Mouse (Mus musculus) spleen, adult 2 months (tissue): ENCODE data around the gene Jag1.

ENCODE experiments used
- CTCF ChIP-seq: fragments of 200-500 bp; IDR thresholded peaks from 2 replicates; pipeline ENCODE4 v1.5.1; 2011; ENCODE audit warnings: mild to moderate bottlenecking, inconsistent platforms; ENCODE audit not compliant: insufficient read depth, insufficient read length, insufficient replicate concordance; ENCODE audit errors: extremely low read depth
- POLR2A ChIP-seq: fragments of 200-500 bp; IDR thresholded peaks from 2 replicates; pipeline ENCODE4 v1.6.1; 2011; ENCODE audit warnings: low read depth, low read length, inconsistent platforms

GRCm38 (mm10) chr2:137049906-137050305 is 66.5 kb downstream of the Jag1 start:
- TF ChIP-seq CTCF = no peak
- TF ChIP-seq POLR2A = no peak
